ENCODE assay signal across 19 mouse cellular contexts in the genomic region with DNA sequence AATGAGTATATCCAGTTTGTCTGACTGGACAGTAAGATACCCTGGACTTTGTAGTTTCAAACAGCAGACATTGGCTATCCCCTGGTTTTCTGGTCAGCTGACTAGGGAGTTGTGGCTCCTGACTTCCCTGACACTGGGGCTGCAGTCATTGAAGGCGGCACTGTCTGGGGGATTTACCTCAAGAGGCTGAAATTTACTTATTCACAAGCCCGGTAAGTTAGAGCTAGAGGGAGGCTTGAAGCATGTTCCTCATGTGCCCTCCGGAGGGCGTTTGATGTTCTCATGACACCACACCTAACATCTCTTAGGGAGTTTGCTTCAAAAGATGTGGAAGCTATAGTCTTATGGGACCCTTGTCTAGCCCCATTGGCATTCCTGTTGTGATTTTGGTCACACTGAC. TPM values are rescaled to one million over a fixed set of nuclear protein-coding genes. Genes with fewer than 3 reads are reported as not detected.
DNase-seq lines count a peak whose midpoint lies in the region; ATAC-seq and TF ChIP-seq lines count a peak whose summit lies in the region.
"Had no signal": no experiment of that assay in that cellular context is flagged by ENCODE, and none has a peak within 500 bp of the region (broad histone marks: within the 10 kb centered on the region; RNA-seq: fewer than 3 reads in every experiment).

No protein-coding gene starts in this region.

- peak; percentile 24 for DNase-seq in CD4-positive, CD25-positive, alpha-beta regulatory T cell, adult 2 months (ENCODE audit: low read depth, low spot score)
- no peak for DNase-seq in liver, postnatal 0 days
- no peak for DNase-seq in liver, embryonic 11.5 days (ENCODE audit: low spot score)
- peak; percentile 33 for DNase-seq in ES-CJ7 (ENCODE audit: low read depth, low spot score)
- DNase-seq in hindbrain, embryonic 11.5 days (ENCODE audit: low spot score), result no peak
- no peak for DNase-seq in retina, postnatal 1 day
- DNase-seq: cerebellum, adult 2 months; cerebellum, postnatal 25 days; kidney, adult 8-10 months; kidney, postnatal 14 days had no signal

- H3K4me1 ChIP-seq in liver, postnatal 0 days (ENCODE audit: insufficient read depth), result peaks cover 19% of the 10 kb centered on the region
- H3K4me1 ChIP-seq in liver, embryonic 11.5 days (replicated peaks; ENCODE audit: control insufficient read depth, insufficient read depth, low read length), result peaks cover 8% of the 10 kb centered on the region
- H3K4me1 ChIP-seq in hindbrain, embryonic 11.5 days (replicated peaks; ENCODE audit: control insufficient read depth, insufficient read depth, low read length), result no peaks in the 10 kb centered on the region; the same call in 1 of the 2 replicates
- H3K4me1 ChIP-seq: lung, embryonic 15.5 days had no signal

- peaks cover 17% of the 10 kb centered on the region for H3K36me3 ChIP-seq in liver, postnatal 0 days (replicated peaks; ENCODE audit: insufficient read depth, low read length)
- 0 out of 2 replicates have a peak, but pooled peaks cover 2% of the 10 kb centered on the region for H3K36me3 ChIP-seq in liver, embryonic 11.5 days (ENCODE audit: control insufficient read depth, insufficient read depth, low read length)
- no peaks in the 10 kb centered on the region for H3K36me3 ChIP-seq in hindbrain, embryonic 11.5 days (ENCODE audit: control insufficient read depth, insufficient read depth, low read length)

- H3K27me3 ChIP-seq in liver, postnatal 0 days (ENCODE audit: insufficient read depth, low read length), result no peaks in the 10 kb centered on the region
- no peaks in the 10 kb centered on the region for H3K27me3 ChIP-seq in liver, embryonic 11.5 days (replicated peaks; ENCODE audit: control insufficient read depth, insufficient read depth, low read length)
- H3K27me3 ChIP-seq in hindbrain, embryonic 11.5 days (ENCODE audit: control insufficient read depth, insufficient read depth, low read length), result no peaks in the 10 kb centered on the region
- H3K27me3 ChIP-seq: embryonic facial prominence, embryonic 12.5 days; lung, embryonic 15.5 days had no signal

- no peaks in the 10 kb centered on the region for H3K9me3 ChIP-seq in liver, postnatal 0 days (ENCODE audit: low read length)
- H3K9me3 ChIP-seq in liver, embryonic 11.5 days (ENCODE audit: control insufficient read depth, low read length), result no peaks in the 10 kb centered on the region
- no peaks in the 10 kb centered on the region for H3K9me3 ChIP-seq in hindbrain, embryonic 11.5 days (ENCODE audit: control insufficient read depth, low read length)
- H3K9me3 ChIP-seq: embryonic facial prominence, embryonic 12.5 days; hindbrain, embryonic 10.5 days; lung, embryonic 15.5 days had no signal

- no peak overlapping the region for H3K9ac ChIP-seq in liver, postnatal 0 days (replicated peaks)
- no peak overlapping the region for H3K9ac ChIP-seq in liver, embryonic 11.5 days (ENCODE audit: low read depth, low read length)
- H3K9ac ChIP-seq in hindbrain, embryonic 11.5 days (ENCODE audit: low read depth, low read length), result no peak overlapping the region
- H3K9ac ChIP-seq: embryonic facial prominence, embryonic 12.5 days; liver, embryonic 14.5 days; lung, embryonic 15.5 days had no signal

- no peak overlapping the region for H3K4me2 ChIP-seq in liver, postnatal 0 days (ENCODE audit: low read depth, low read length)
- H3K4me2 ChIP-seq in liver, embryonic 11.5 days, result no peak overlapping the region
- no peak overlapping the region for H3K4me2 ChIP-seq in hindbrain, embryonic 11.5 days (replicated peaks; ENCODE audit: low read depth, low read length)
- H3K4me2 ChIP-seq: embryonic facial prominence, embryonic 12.5 days; lung, embryonic 15.5 days had no signal

- TF ChIP-seq CTCF in liver, postnatal 0 days (IDR thresholded peaks at IDR 0.05; ENCODE audit: low read depth), result peak; percentile 18; the same call in 1 of the 2 replicates

- 84% methylated on average over 4 of the region's 4 CpGs for WGBS in liver, postnatal 0 days (ENCODE audit: insufficient replicate concordance)
- WGBS in liver, embryonic 11.5 days, result 81% methylated on average over 4 of the region's 4 CpGs
- WGBS in hindbrain, embryonic 11.5 days, result 84% methylated on average over 4 of the region's 4 CpGs

- H3K4me3 ChIP-seq in liver, postnatal 0 days (ENCODE audit: low read depth, low read length), result no peak overlapping the region
- no peak overlapping the region for H3K4me3 ChIP-seq in liver, embryonic 11.5 days (ENCODE audit: low read depth, low read length)
- H3K4me3 ChIP-seq in hindbrain, embryonic 11.5 days (ENCODE audit: low read depth, low read length), result no peak overlapping the region
- H3K4me3 ChIP-seq: embryonic facial prominence, embryonic 12.5 days; hindbrain, embryonic 10.5 days; lung, embryonic 15.5 days had no signal

- no peak for TF ChIP-seq EP300 in liver, postnatal 0 days (IDR thresholded peaks at IDR 0.05; ENCODE audit: low read depth)

- H3K27ac ChIP-seq in liver, postnatal 0 days (ENCODE audit: low read depth), result no peak overlapping the region
- H3K27ac ChIP-seq in liver, embryonic 11.5 days (ENCODE audit: low read depth, low read length), result no peak overlapping the region
- H3K27ac ChIP-seq in hindbrain, embryonic 11.5 days (ENCODE audit: low read depth, low read length), result no peak overlapping the region
- H3K27ac ChIP-seq: embryonic facial prominence, embryonic 12.5 days; hindbrain, embryonic 10.5 days; liver, embryonic 14.5 days; lung, embryonic 15.5 days; macrophage had no signal

- ATAC-seq in CD4-positive, CD25-positive, alpha-beta regulatory T cell, adult 4 months, result no peak
- no peak for ATAC-seq in liver, postnatal 0 days
- no peak for ATAC-seq in liver, embryonic 11.5 days (replicated peaks; ENCODE audit: low FRiP score)
- peak; percentile 33; the same call in 1 of the 2 replicates for ATAC-seq in neutrophil, adult 5-6 weeks (ENCODE audit: extremely low read depth, insufficient number of reproducible peaks, low FRiP score, poor library complexity, severe bottlenecking)
- ATAC-seq in hindbrain, embryonic 11.5 days (ENCODE audit: low FRiP score), result no peak
- ATAC-seq: inflammation-experienced regulatory T-cells, adult 6 months; midbrain, embryonic 16.5 days had no signal

RNA-seq across cellular contexts. Expression of gene Ppp1r21, which starts 26.8 kb away (rescaled TPM):
- polyA plus RNA-seq in CD4-positive, CD25-positive, alpha-beta regulatory T cell, adult 4 months (2017; shearing (Covaris generic)), result 10 to 100 TPM; 26.4 to 39.4 TPM
- 9.0 TPM in 2 replicates for polyA plus RNA-seq in liver, postnatal 0 days (2015; fragmentation: Nextera tagmentation; extraction: Ambion mirVana)
- polyA plus RNA-seq in liver, embryonic 11.5 days (2014; fragmentation: Nextera tagmentation; extraction: Ambion mirVana), result 16.2 and 16.6 TPM in 2 replicates
- total RNA-seq in neutrophil, adult 5-6 weeks (2017), result 60.7 and 62.0 TPM in 2 replicates
- 25.4 and 28.6 TPM in 2 replicates for polyA plus RNA-seq in hindbrain, embryonic 11.5 days (2014; fragmentation: Nextera tagmentation; extraction: Ambion mirVana)

RNA-seq across cellular contexts. Expression of gene Ston1, which starts 40.8 kb away (rescaled TPM):
- 1 to 10 TPM; 2.1 to 2.9 TPM for polyA plus RNA-seq in CD4-positive, CD25-positive, alpha-beta regulatory T cell, adult 4 months (2017; shearing (Covaris generic))
- 0.70 and 0.99 TPM in 2 replicates for polyA plus RNA-seq in liver, postnatal 0 days (2015; fragmentation: Nextera tagmentation; extraction: Ambion mirVana)
- polyA plus RNA-seq in liver, embryonic 11.5 days (2014; fragmentation: Nextera tagmentation; extraction: Ambion mirVana), result 2.8 and 2.9 TPM in 2 replicates
- total RNA-seq in neutrophil, adult 5-6 weeks (2017), result not detected in 2 replicates
- 4.8 and 7.2 TPM in 2 replicates for polyA plus RNA-seq in hindbrain, embryonic 11.5 days (2014; fragmentation: Nextera tagmentation; extraction: Ambion mirVana)

Comparison
In these comparisons a context has a peak if more than half of its experiments do, and no peak if none do; other contexts are left out.
1. DNase-seq: peak in CD4-positive, CD25-positive, alpha-beta regulatory T cell, adult 2 months (single experiment) and ES-CJ7 (single experiment); none in liver, postnatal 0 days (single experiment), liver, embryonic 11.5 days (single experiment), hindbrain, embryonic 11.5 days (single experiment) and retina, postnatal 1 day (single experiment).